Mouse (Mus musculus) gastrocnemius, adult 2 months (tissue): ENCODE measurements around the gene Celf1. TPM values are rescaled to one million over a fixed set of nuclear protein-coding genes. Genes with fewer than 3 reads are reported as not detected.
"Not testable (repeated sequence)": the region's sequence is repeated elsewhere in the genome, so short reads cannot be mapped to it uniquely, and the experiment has no call there.

Source experiments
- DNase-seq: peaks from one replicate; pipeline ENCODE4 v3.0.0; 2022
- H3K27ac ChIP-seq: fragments of 200-600 bp; 2 replicates; pipeline ENCODE4 v1.8.1; 2022; ENCODE audit warnings: mild to moderate bottlenecking
- H3K4me3 ChIP-seq: fragments of 200-600 bp; 2 replicates; pipeline ENCODE4 v1.8.1; 2022; ENCODE audit warnings: mild to moderate bottlenecking, moderate library complexity
- CTCF ChIP-seq: fragments of 200-600 bp; IDR thresholded peaks from 2 replicates; pipeline ENCODE4 v1.8.1; 2022; ENCODE audit warnings: antibody characterized with exemption, mild to moderate bottlenecking, moderate library complexity
- intact Hi-C: fragments of 180-260 bp; cut with DNase I; formaldehyde crosslinking; loops from one replicate; pipeline ENCODE4 v1.15.1; 2025
- long read RNA-seq, 2 experiments: library from polyadenylated mRNA; stranded (forward); transcript quantifications; one replicate each; pipeline ENCODE4 v2.0.0; 2021
- total RNA-seq, 2 experiments: library from RNA; stranded (reverse); gene quantifications; 2 replicates each; pipeline ENCODE4 v1.2.3; 2021

The Celf1 gene
- total RNA-seq, result 10 to 100 TPM; 59.5 to 62.3 TPM
- long read RNA-seq, experiment 1, full-length matches to known transcripts, result 10 of 27 reads
- long read RNA-seq, experiment 1, partial matches to known transcripts, result 2 of 27 reads
- long read RNA-seq, experiment 1, other reads (novel, unspliced or antisense), result 15 of 27 reads
- long read RNA-seq, experiment 2, full-length matches to known transcripts, result 7 of 27 reads
- long read RNA-seq, experiment 2, partial matches to known transcripts, result 5 of 27 reads
- long read RNA-seq, experiment 2, other reads (novel, unspliced or antisense), result 15 of 27 reads

GRCm38 (mm10) chr2:90940233-90941229 is at the start of gene Celf1:
Celf1 (plus strand) TSS chr2:90940382.
- peak; percentile 90 for TF ChIP-seq CTCF
- DNase-seq, result peak; percentile 91
- H3K4me3 ChIP-seq, result peak within 1 kb of the TSS; percentile 92
- H3K27ac ChIP-seq, result peak within 1 kb of the TSS; percentile 95
- intact Hi-C loops, result loop anchor here (2.0 to 5.0 kb wide), 3 partner anchors 38 to 112 kb away; partner anchors contain the start of genes Kbtbd4, Ndufs3, Psmc3 and Rapsn

GRCm38 (mm10) chr2:90893673-90894298 is 46.4 kb upstream of the Celf1 start:
- intact Hi-C loops, result no loop called here
- Histone ChIP-seq H3K4me3 (no peak overlapping the region), H3K27ac (no peak overlapping the region)
- no peak for DNase-seq
- no peak for TF ChIP-seq CTCF

GRCm38 (mm10) chr2:90894299-90894677 is 45.9 kb upstream of the Celf1 start:
- DNase-seq, H3K27ac ChIP-seq, intact Hi-C loops, H3K4me3 ChIP-seq: not testable (repeated sequence)

- intact Hi-C loops, result loop anchor here (5.0 kb wide), 1 partner anchor 39 kb away; the partner anchor contains the start of gene Celf1
- DNase-seq, result no peak
- Histone ChIP-seq H3K27ac (peak overlapping the region; percentile 98), H3K4me3 (peak overlapping the region; percentile 87)
- TF ChIP-seq CTCF, result no peak
These were observed 36.8 kb upstream of the Celf1 start for GRCm38 (mm10) chr2:90903398-90903797.

- H3K4me3 ChIP-seq, result peak within 1 kb of the TSS; percentile 87
- DNase-seq, result peak; percentile 91
- H3K27ac ChIP-seq, result peak within 1 kb of the TSS; percentile 98
- intact Hi-C loops, result loop anchor here (5.0 kb wide), 1 partner anchor 38 kb away; the partner anchor contains the start of gene Celf1
- no peak for TF ChIP-seq CTCF
These were observed 35.9 kb upstream of the Celf1 start, which contains the start of the genes Kbtbd4 and Ndufs3 for GRCm38 (mm10) chr2:90904076-90904855. Kbtbd4 (plus strand) TSS chr2:90904740. Ndufs3 (minus strand) TSS chr2:90904827.

GRCm38 (mm10) chr2:90904856-90905224 is 35.3 kb upstream of the Celf1 start:
- no peak for DNase-seq
- intact Hi-C loops, result loop anchor here (5.0 kb wide), 1 partner anchor 37 kb away; the partner anchor contains the start of gene Celf1
- peak overlapping the region; percentile 87 for H3K4me3 ChIP-seq
- TF ChIP-seq CTCF, result no peak
- peak overlapping the region; percentile 98 for H3K27ac ChIP-seq

- H3K27ac ChIP-seq, result no peak overlapping the region
- DNase-seq, result no peak
- intact Hi-C loops, result no loop called here
- H3K4me3 ChIP-seq, result no peak overlapping the region
- TF ChIP-seq CTCF, result no peak
These were observed 33.5 kb upstream of the Celf1 start for GRCm38 (mm10) chr2:90906721-90907120.

- TF ChIP-seq CTCF, result no peak
- intact Hi-C loops, result no loop called here
- Histone ChIP-seq H3K4me3 (no peak overlapping the region), H3K27ac (peak overlapping the region; percentile 64)
- no peak for DNase-seq
These were observed 29.3 kb upstream of the Celf1 start for GRCm38 (mm10) chr2:90910861-90911260.

- Histone ChIP-seq H3K4me3 (no peak overlapping the region), H3K27ac (peak overlapping the region; percentile 64; the same call in 1 of the 2 replicates)
- no peak for DNase-seq
- intact Hi-C loops, result no loop called here
- no peak for TF ChIP-seq CTCF
These were observed 28.5 kb upstream of the Celf1 start for GRCm38 (mm10) chr2:90911668-90912067.

- TF ChIP-seq CTCF, result no peak
- intact Hi-C loops, result loop anchor here (2.0 kb wide), 1 partner anchor 13 kb away; no protein-coding TSS in a partner anchor
- no peak for DNase-seq
- Histone ChIP-seq H3K4me3 (no peak overlapping the region; the same call in 1 of the 2 replicates), H3K27ac (peak overlapping the region; percentile 4; the same call in 1 of the 2 replicates)
These were observed 26.5 kb upstream of the Celf1 start for GRCm38 (mm10) chr2:90913671-90914070.

- H3K27ac ChIP-seq, result peak overlapping the region; percentile 98; the same call in 1 of the 2 replicates
- no peak for TF ChIP-seq CTCF
- intact Hi-C loops, result loop anchor here (2.0 kb wide), 1 partner anchor 15 kb away; no protein-coding TSS in a partner anchor
- DNase-seq, result no peak
- peak overlapping the region; percentile 89 for H3K4me3 ChIP-seq
These were observed 24.7 kb upstream of the Celf1 start for GRCm38 (mm10) chr2:90915516-90915915.
